Mouse (Mus musculus) kidney, postnatal 0 days (tissue): Measurements from ENCODE around the gene Tas1r3. TPM values are rescaled to one million over a fixed set of nuclear protein-coding genes. Genes with fewer than 3 reads are reported as not detected.

ENCODE experiments used
- ATAC-seq: fragments of 200-750 bp; cut with Nextera tagmentation; replicated peaks from 2 replicates; pipeline ENCODE4 v1.8.0; 2017; ENCODE audit warnings: low read depth, moderate number of reproducible peaks, moderate TSS enrichment, moderate library complexity; ENCODE audit not compliant: low FRiP score
- DNase-seq: peaks from one replicate; pipeline ENCODE4 v3.0.0-alpha.2; 2016; ENCODE audit warnings: low spot score
- H3K27ac ChIP-seq: fragments of 300-500 bp; sonication (generic); 2 replicates; pipeline ENCODE4 v1.5.1; 2014; ENCODE audit warnings: mild to moderate bottlenecking
- H3K27me3 ChIP-seq: fragments of 300-500 bp; sonication (generic); 2 replicates; pipeline ENCODE4 v1.6.1; 2014; ENCODE audit warnings: low read length, mixed read lengths; ENCODE audit not compliant: insufficient read depth
- H3K36me3 ChIP-seq: fragments of 300-500 bp; sonication (generic); 2 replicates; pipeline ENCODE4 v1.6.1; 2014; ENCODE audit warnings: low read length, mixed read lengths; ENCODE audit not compliant: insufficient read depth
- H3K4me1 ChIP-seq: fragments of 300-500 bp; sonication (generic); replicated peaks from 2 replicates; pipeline ENCODE4 v1.6.1; 2014; ENCODE audit warnings: antibody characterized with exemption, low read length, mixed read lengths; ENCODE audit not compliant: insufficient read depth
- H3K4me2 ChIP-seq: fragments of 300-500 bp; sonication (generic); 2 replicates; pipeline ENCODE4 v1.6.1; 2014; ENCODE audit warnings: mild to moderate bottlenecking, low read length, moderate library complexity, mixed read lengths
- H3K4me3 ChIP-seq: fragments of 300-500 bp; sonication (generic); replicated peaks from 2 replicates; pipeline ENCODE4 v1.5.1; 2014; ENCODE audit warnings: low read depth, low read length
- H3K9ac ChIP-seq: fragments of 300-500 bp; sonication (generic); 2 replicates; pipeline ENCODE4 v1.6.1; 2014; ENCODE audit warnings: low read depth, low read length
- H3K9me3 ChIP-seq: fragments of 300-500 bp; sonication (generic); replicated peaks from 2 replicates; pipeline ENCODE4 v1.6.1; 2016; ENCODE audit warnings: low read length, inconsistent platforms, mixed read lengths
- CTCF ChIP-seq: IDR thresholded peaks from 2 replicates; pipeline ENCODE4 v1.5.1; 2016; ENCODE audit warnings: antibody characterized with exemption, low read depth, mild to moderate bottlenecking, moderate library complexity
- WGBS: fragments of 180-500 bp; shearing (Covaris S2); extraction: QIAGEN DNeasy Blood & Tissue Kit; methylation state at CpG from one replicate; pipeline ENCODE4 v1.1.7; 2014; 5-methylcytosine and 5-hydroxymethylcytosine counted together
- polyA plus RNA-seq: library from polyadenylated mRNA; unstranded; fragments of >200 nt; fragmentation: Nextera tagmentation; extraction: Ambion mirVana; gene quantifications from 2 replicates; pipeline ENCODE4 v1.2.1, GENCODE M21; 2015

The Tas1r3 gene
- polyA plus RNA-seq, 1 experiment from 2014 or later, result 0.18 TPM

- Histone ChIP-seq H3K4me3 (no peak overlapping the region), H3K4me1 (peaks cover 14% of the 10 kb centered on the region), H3K9me3 (no peaks in the 10 kb centered on the region), H3K27ac (no peak overlapping the region), H3K4me2 (no peak overlapping the region), H3K36me3 (peaks cover 41% of the 10 kb centered on the region), H3K27me3 (no peaks in the 10 kb centered on the region), H3K9ac (no peak overlapping the region)
- no peak for TF ChIP-seq CTCF
- 90% methylated on average over 5 of the region's 5 CpGs for WGBS
- no peak for ATAC-seq
- DNase-seq, result no peak
Measured at GRCm38 (mm10) chr4:155889316-155889715, 26.2 kb upstream of the Tas1r3 start.

GRCm38 (mm10) chr4:155888181-155888580 lies 25.0 kb upstream of the Tas1r3 start:
- WGBS, result 92% methylated on average over 9 of the region's 9 CpGs
- no peak overlapping the region for H3K9ac ChIP-seq
- peaks cover 41% of the 10 kb centered on the region for H3K36me3 ChIP-seq
- peaks cover 10% of the 10 kb centered on the region for H3K4me1 ChIP-seq
- ATAC-seq (no peak), DNase-seq (no peak)
- no peak for TF ChIP-seq CTCF
- no peaks in the 10 kb centered on the region for H3K27me3 ChIP-seq
- H3K4me2 ChIP-seq, result no peak overlapping the region
- no peak overlapping the region for H3K4me3 ChIP-seq
- no peaks in the 10 kb centered on the region for H3K9me3 ChIP-seq
- no peak overlapping the region for H3K27ac ChIP-seq

DNA sequence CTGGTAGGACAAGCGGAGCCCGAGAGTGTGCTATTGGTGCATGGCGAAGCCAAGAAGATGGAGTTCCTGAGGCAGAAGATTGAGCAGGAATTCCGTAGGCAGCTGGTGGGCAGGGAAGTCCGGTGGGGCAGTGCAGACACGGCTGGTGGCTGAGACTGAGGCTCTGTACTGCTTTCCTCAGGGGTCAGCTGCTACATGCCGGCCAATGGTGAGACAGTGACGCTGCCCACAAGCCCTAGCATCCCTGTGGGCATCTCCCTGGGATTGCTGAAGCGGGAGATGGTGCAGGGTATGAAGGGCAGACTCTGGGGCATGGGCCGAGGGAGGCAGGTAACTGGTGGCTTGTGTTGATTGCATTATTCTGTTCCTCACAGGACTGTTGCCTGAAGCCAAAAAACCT lies 24.5 kb upstream of the Tas1r3 start:
- no peak overlapping the region for H3K4me3 ChIP-seq
- no peaks in the 10 kb centered on the region for H3K27me3 ChIP-seq
- no peak for ATAC-seq
- no peak for DNase-seq
- TF ChIP-seq CTCF, result no peak
- no peaks in the 10 kb centered on the region for H3K9me3 ChIP-seq
- peaks cover 41% of the 10 kb centered on the region for H3K36me3 ChIP-seq
- no peak overlapping the region for H3K4me2 ChIP-seq
- no peak overlapping the region for H3K27ac ChIP-seq
- H3K4me1 ChIP-seq, result peaks cover 10% of the 10 kb centered on the region
- H3K9ac ChIP-seq, result no peak overlapping the region
- 93% methylated on average over 10 of the region's 10 CpGs for WGBS

GRCm38 (mm10) chr4:155886330-155886729 lies 23.2 kb upstream of the Tas1r3 start:
- no peak for TF ChIP-seq CTCF
- DNase-seq (no peak), ATAC-seq (no peak)
- H3K27me3 ChIP-seq, result no peaks in the 10 kb centered on the region
- H3K4me3 ChIP-seq, result no peak overlapping the region
- H3K27ac ChIP-seq, result no peak overlapping the region
- no peak overlapping the region for H3K9ac ChIP-seq
- no peak overlapping the region for H3K4me2 ChIP-seq
- H3K9me3 ChIP-seq, result no peaks in the 10 kb centered on the region
- peaks cover 10% of the 10 kb centered on the region for H3K4me1 ChIP-seq
- H3K36me3 ChIP-seq, result peaks cover 41% of the 10 kb centered on the region
- WGBS, result 92% methylated on average over 5 of the region's 5 CpGs

DNA sequence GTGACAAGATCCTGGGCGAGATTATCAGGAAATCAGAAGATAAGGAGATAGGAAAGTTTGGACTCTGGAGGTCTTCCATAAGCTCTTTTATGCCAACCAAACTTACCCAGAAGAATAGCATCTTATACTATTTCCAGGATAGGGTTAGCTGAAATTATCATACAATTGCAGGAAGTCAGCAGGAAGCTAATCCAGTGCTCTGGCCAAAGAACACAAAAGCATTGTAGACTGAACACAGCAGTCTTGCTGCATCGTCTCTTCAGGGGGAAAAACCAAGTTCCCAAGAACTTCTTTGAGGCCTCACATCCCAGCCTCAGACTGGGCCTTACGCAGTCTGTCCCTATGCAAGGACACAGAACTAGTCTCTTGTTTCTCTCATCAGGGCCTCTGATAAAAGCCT lies 20.4 kb upstream of the Tas1r3 start:
- DNase-seq (peak; percentile 37), ATAC-seq (no peak)
- H3K4me1 ChIP-seq, result no peaks in the 10 kb centered on the region
- H3K4me3 ChIP-seq, result no peak overlapping the region
- no peaks in the 10 kb centered on the region for H3K9me3 ChIP-seq
- no peaks in the 10 kb centered on the region for H3K27me3 ChIP-seq
- WGBS, result 70% methylated on average over 3 of the region's 3 CpGs
- H3K4me2 ChIP-seq, result no peak overlapping the region
- TF ChIP-seq CTCF, result no peak
- H3K27ac ChIP-seq, result peak overlapping the region; percentile 75
- H3K9ac ChIP-seq, result no peak overlapping the region
- H3K36me3 ChIP-seq, result peaks cover 38% of the 10 kb centered on the region

- Histone ChIP-seq H3K4me3 (no peak overlapping the region), H3K4me1 (0 out of 2 replicates have a peak, but pooled peaks cover 6% of the 10 kb centered on the region), H3K27ac (no peak overlapping the region), H3K4me2 (no peak overlapping the region), H3K9me3 (no peaks in the 10 kb centered on the region), H3K27me3 (no peaks in the 10 kb centered on the region), H3K36me3 (peaks cover 30% of the 10 kb centered on the region), H3K9ac (no peak overlapping the region)
- TF ChIP-seq CTCF, result no peak
- ATAC-seq, result no peak
- no peak for DNase-seq
- 88% methylated on average over 7 of the region's 7 CpGs for WGBS
Measured at GRCm38 (mm10) chr4:155871404-155871803, 8.2 kb upstream of the Tas1r3 start.
